Mouse (Mus musculus) CD4-positive, CD25-positive, alpha-beta regulatory T cell, adult 4 months (primary cell): ENCODE measurements around the gene Eef1a2. TPM values are rescaled to one million over a fixed set of nuclear protein-coding genes. Genes with fewer than 3 reads are reported as not detected.
"Not testable (repeated sequence)": the region's sequence is repeated elsewhere in the genome, so short reads cannot be mapped to it uniquely, and the experiment has no call there.

Source experiments
- ATAC-seq: one replicate; pipeline ENCODE4 v1.8.0; 2017
- polyA plus RNA-seq, 2 experiments: library from polyadenylated mRNA; unstranded; fragments of 100-300 nt; shearing (Covaris generic); gene quantifications; one replicate each; pipeline ENCODE4 v1.2.1; 2017

Gene Eef1a2
- polyA plus RNA-seq, result not detected

GRCm38 (mm10) chr2:181156248-181157121, at the start of gene Eef1a2:
TSS of gene Eef1a2 (minus strand) at chr2:181157014.
- ATAC-seq, result no peak

GRCm38 (mm10) chr2:181206118-181206517, 49.3 kb upstream of the Eef1a2 start:
- no peak for ATAC-seq

- ATAC-seq, result no peak
Measured at GRCm38 (mm10) chr2:181205678-181206077, 48.9 kb upstream of the Eef1a2 start.

GRCm38 (mm10) chr2:181202886-181203285, 46.1 kb upstream of the Eef1a2 start:
- ATAC-seq, result no peak

DNA sequence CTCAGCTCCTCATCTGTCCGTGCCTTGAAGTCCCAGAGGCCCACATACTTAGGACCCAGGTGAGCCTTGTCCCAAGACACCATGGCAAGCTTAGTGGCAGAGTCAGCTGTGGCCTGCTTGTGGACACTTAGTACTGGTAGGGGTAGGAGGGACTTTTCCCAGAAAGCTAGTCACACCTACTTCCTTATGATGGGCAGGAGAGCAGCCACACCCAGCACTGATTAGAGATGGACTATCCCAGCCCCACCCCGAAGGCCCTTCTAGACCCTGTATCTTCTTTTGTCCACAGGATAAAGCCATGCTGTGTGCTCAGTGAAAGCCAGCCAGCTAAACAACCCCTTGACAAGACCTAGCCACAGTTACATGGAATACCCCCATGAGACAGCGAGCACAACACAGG, 45.6 kb upstream of the Eef1a2 start, which contains the start of gene Ptk6:
Gene Ptk6 (minus strand): TSS at position 368 of the 400 bp plus-strand sequence.
- no peak for ATAC-seq

DNA sequence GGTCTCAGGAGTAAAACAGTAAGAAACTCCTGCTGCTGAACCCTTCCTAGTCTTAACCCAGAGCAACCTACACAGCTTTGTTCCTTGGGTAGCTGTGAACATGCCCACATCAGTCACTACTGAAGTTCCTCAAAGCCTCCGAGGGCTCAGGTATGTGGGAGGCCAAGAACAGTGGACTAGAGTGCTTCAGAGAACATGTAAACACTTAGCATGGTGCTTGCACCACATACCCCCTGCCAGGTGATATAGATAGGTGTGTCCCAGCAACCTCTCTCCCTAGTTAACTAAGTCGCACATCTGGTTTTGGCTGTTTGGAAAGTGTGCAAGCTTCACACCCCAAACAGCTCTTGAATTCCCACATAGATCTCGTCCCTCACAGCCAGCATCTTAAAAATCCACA, 44.8 kb upstream of the Eef1a2 start:
- no peak for ATAC-seq

DNA sequence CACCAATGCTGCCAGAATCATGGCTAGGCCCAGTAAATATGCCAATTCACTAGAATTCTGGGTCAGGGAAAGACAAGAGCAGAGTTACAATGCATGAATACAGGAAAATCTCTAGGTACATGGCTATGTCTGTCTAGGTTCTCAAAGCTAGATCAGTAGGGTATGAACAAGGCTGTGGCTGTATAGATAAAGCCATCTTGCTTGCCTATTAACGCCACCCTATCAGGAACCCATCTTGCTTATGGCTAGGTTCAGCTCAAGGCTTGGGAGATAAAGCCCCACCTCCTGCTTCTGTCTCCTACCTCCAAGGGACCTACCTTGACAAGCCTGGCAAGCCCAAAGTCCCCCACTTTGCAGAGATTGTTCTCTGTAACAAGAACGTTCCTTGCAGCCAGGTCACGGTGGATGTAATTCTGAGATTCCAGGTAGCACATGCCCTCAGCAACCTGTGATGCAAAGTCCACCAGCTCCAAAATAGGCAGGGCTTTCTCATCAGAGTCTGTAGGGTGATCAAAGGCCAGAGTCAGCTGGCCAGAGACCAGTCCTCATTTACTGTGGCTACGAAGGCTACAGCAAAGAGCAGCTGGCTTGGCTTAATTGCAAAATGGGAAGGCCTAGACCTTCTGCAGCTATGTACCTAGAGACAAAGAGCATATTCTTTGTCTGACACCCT, 40.0 kb upstream of the Eef1a2 start:
- no peak for ATAC-seq

DNA sequence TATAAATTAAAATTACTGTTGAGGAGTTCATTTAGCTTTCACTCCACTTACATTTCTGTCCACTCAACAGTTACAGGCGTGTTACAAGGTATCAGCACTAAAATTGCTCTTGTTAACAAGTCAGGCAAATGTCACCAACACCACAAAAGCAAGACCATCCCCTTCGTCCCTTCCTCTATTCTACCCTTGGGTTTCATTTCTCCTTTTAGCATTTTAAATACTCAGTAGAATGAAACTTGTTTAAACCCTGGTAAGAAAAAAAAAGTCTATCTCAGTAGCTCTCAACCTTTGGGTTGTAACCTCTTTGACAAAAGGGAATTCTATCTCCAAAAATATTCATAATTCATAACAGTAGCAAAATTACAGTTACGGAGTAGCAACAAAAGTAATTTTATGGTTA, 36.2 kb upstream of the Eef1a2 start:
- ATAC-seq, result no peak

DNA sequence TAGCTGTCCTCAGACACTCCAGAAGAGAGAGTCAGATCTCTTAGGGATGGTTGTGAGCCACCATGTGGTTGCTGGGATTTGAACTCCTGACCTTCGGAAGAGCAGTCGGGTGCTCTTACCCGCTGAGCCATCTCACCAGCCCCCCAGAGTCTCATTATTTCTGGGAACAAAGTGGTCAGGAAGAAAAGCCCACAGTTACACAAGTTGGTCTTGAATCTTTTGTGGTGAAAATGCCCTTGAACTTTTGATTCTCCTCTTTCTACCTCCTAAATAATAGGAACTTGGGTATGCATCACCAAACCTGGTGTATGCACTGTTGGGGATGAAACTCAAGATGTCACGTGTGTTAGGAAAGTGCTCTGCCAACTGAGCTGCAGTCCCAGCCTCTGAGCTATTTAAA, 35.1 kb upstream of the Eef1a2 start:
- no peak for ATAC-seq

DNA sequence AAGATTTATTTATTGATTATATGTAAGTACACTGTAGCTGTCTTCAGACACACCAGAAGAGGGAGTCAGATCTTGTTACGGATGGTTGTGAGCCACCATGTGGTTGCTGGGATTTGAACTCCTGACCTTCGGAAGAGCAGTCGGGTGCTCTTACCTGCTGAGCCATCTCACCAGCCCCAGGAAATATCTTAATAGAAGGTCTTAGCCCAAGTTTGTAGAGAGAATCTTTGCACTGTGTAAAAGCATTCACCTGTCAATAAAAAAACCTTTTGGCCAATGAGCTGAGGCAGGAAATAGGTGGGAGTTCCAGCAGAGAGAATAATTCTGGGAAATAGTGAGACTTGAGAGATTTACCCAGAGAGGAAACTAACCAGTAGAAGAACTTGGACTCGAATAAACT, 34.6 kb upstream of the Eef1a2 start:
- ATAC-seq, result not testable (repeated sequence)

GRCm38 (mm10) chr2:181189321-181189720, 32.5 kb upstream of the Eef1a2 start:
- no peak for ATAC-seq

DNA sequence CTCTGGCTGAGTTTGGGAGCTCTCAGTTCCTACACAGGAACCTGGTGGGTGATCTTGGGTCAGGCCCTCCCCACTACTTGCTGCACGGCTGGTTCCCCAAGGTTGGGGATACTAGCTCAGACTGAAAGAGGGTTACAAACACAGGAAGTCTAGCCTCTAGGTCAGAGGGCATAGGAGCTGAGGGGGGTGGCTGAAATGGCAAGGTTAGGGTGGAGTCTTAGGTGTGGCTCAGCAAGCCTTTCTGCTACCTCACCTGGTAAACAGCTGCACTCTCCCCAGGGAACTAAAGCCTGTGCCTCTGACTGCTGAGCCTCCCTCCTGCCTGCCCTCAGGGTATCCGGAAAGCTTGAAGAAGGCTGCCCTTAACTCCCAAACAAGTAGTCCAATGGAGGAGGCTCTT, 31.9 kb upstream of the Eef1a2 start:
- ATAC-seq, result no peak

DNA sequence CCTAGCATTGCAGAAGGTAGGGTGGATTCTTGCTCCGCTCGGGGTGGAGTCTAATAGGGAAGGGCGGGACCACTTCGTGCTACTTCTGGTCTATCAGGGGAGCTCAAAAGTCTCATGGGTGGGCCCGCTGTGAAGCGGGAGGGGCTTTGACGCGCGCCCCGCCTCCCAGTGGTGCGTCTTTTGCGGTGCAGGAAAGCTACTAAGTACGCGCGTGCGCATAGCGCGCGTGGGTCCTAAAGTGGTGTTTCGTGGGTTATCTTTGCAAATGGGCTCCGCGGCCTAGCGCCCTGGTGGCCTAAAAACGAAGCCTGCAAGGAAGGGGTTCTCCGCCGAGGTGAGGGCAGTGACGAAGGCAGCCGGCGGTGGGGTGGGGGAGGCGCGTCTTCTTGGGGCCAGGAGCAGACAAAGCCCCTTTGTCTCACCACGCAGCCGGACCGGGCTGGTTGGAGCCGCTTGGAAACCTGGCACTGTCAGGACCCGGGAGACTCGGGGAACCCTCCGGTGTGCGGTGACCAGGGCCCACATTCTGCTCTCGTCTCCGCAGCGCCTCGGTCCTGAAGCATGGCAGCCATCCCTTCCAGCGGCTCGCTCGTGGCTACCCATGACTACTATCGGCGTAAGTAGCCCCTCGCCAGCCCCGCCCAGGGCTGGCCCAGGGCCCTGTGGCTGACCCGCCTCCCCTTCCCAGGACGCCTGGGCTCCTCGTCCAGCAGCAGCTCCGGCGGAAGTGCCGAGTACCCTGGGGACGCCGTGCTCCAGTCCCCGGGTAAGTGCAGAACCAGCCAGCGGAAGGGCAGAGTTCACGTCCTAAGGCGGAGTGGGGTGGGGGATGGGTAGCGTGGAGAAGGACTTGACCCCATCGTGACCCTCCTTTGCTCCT, 30.5 kb upstream of the Eef1a2 start, which contains the start of gene Ppdpf:
Gene Ppdpf (plus strand): TSS at position 127 of the 880 bp plus-strand sequence.
- ATAC-seq, result peak; percentile 92

- ATAC-seq, result peak; percentile 74
Measured at GRCm38 (mm10) chr2:181186635-181187034, 29.8 kb upstream of the Eef1a2 start.

- ATAC-seq, result no peak
Measured at GRCm38 (mm10) chr2:181180898-181181297, 24.1 kb upstream of the Eef1a2 start.

DNA sequence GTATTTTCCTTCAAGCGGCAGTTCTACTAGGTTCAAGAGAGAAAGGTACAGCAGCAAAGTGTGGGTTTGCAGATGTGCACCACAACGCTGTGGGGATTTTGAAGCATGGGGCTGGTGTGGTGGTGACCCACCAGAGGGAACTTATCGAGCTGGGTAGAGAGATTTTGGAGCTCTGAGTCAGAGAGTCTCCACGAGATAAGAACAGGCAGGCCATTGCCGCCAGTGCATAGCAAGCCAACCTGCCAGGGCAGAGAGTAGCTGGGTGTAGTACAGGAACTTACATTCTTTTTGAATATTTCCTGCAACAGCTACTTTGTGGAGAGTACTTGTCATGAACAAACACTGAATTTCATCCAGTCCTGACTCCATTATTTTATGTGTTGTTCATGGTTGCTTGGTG, 21.7 kb upstream of the Eef1a2 start:
- ATAC-seq, result no peak

DNA sequence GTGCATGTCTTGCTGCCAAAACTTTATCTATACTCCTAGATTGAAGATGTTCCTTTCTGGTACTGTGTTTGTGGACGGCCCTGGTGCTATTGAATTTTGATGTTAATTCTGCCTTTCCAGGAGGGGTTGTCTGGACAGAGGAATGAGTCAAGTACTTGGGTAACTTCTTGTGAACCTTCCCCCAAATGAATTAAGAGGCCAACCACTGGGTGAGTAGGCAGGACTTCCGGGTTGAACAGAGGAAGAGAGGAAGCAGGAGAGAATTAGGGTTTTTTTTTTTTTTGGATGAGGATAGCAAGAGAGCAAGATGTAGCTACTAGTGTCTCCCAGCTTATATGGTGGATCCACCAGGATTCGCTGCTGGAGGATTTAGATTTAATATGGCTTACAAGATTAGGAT, 21.2 kb upstream of the Eef1a2 start:
- no peak for ATAC-seq

GRCm38 (mm10) chr2:181174646-181175045, 17.8 kb upstream of the Eef1a2 start:
- no peak for ATAC-seq

GRCm38 (mm10) chr2:181166469-181166868, 9.7 kb upstream of the Eef1a2 start:
- no peak for ATAC-seq

DNA sequence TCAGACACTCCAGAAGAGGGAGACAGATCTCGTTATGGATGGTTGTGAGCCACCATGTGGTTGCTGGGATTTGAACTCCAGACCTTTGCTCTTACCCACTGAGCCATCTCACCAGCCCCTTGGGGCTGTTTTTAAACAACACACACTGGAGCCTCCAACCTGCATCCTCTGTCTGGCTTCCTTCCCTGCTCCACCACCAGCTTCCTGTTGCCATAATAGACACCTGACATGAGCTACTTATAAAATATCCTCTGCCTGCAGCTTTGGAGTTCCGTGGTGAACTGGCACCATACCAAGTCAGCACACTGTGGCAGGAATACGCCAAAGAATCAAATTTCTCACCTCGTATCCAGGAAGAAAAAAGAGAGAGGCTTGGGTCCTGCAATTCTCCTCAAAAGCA, 4.0 kb upstream of the Eef1a2 start:
- ATAC-seq, result no peak

DNA sequence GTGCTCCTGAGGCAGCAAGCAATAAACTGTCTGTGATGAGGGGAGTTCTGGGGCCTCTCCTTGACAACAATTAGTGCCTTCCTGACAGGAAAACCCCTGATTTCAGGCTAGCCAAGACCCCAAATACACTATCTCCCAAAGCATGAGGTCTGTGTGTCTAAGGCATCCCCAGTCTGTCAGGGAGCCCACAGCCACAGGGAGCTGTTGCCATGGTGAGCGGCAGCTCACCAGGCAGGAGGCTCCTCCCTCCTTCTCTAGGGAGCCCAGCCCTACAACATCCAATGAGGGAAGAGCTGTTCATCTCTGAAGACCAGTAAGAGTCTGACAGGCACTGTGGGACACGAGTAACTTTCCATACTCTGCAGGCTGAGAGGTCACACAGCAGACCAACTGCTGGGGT, 3.0 kb upstream of the Eef1a2 start:
- no peak for ATAC-seq

DNA sequence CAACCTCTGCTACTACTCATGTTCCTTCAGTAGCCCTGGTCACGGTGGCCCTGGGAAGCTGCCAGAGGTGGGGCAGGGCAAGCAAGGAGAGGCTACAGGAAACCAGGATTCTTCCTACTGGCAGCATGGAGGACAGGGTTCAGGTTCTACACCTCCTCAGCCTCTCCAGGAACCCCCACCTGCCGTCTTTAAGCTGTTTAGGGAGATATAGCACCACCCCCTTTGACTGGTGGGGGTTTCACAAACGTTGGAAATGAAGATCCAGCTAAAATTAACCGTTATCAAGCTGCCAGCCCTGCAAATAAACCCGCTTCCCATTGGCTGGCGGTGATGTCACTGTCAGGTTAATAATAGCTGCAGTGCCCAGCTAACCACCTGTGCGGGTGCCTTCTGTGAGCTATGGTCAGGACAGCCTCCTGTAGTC, 2.3 kb upstream of the Eef1a2 start:
- ATAC-seq, result no peak

GRCm38 (mm10) chr2:181158471-181158870, 1.7 kb upstream of the Eef1a2 start:
- ATAC-seq, result no peak
